14 mouse cellular contexts compared by ENCODE assay signal in the genomic region with DNA sequence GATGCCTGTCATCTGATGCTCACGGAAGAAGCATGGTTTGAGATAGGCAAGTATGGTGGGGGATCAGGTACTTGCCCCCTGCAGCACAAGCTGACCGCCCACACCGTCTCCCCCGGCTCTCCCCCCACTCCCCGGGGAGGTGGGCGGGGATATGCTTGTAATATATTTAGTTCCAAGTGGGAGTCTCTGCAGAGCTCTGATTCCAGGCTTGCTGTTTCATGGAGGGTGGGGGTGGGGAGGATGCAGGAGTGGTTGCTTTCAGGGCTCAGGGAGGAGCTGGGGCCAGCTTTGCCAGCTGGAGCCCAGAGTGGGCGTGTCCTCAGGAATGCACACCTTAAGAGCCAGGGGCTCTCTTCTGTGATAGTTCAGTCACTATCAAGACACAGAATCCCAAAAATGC. TPM values are rescaled to one million over a fixed set of nuclear protein-coding genes. Genes with fewer than 3 reads are reported as not detected.
DNase-seq lines count a peak whose midpoint lies in the region; ATAC-seq and TF ChIP-seq lines count a peak whose summit lies in the region.
"Had no signal": no experiment of that assay in that cellular context is flagged by ENCODE, and none has a peak within 500 bp of the region (broad histone marks: within the 10 kb centered on the region; RNA-seq: fewer than 3 reads in every experiment).

No protein-coding gene starts in this region.

- no peaks in the 10 kb centered on the region for H3K27me3 ChIP-seq in kidney, embryonic 14.5 days (ENCODE audit: control insufficient read depth, insufficient read depth, low read length)
- no peaks in the 10 kb centered on the region for H3K27me3 ChIP-seq in lung, postnatal 0 days (replicated peaks; ENCODE audit: insufficient read depth, low read length)
- peaks cover 58% of the 10 kb centered on the region for H3K27me3 ChIP-seq in heart, embryonic 12.5 days (replicated peaks)
- no peaks in the 10 kb centered on the region for H3K27me3 ChIP-seq in neural tube, embryonic 15.5 days (replicated peaks)
- H3K27me3 ChIP-seq: Patski had no signal

- WGBS in kidney, embryonic 14.5 days = 4% methylated on average over 7 of the region's 7 CpGs
- WGBS in lung, postnatal 0 days = 4% methylated on average over 7 of the region's 7 CpGs
- 10% methylated on average over 7 of the region's 7 CpGs for WGBS in heart, embryonic 12.5 days
- 16% methylated on average over 7 of the region's 7 CpGs for whole genome bisulfite sequencing in neural tube, embryonic 15.5 days

- no peak for TF ChIP-seq EP300 in lung, postnatal 0 days (IDR thresholded peaks at IDR 0.05)

- 0 out of 2 replicates have a peak overlapping the region, but pooled peaks have one; percentile 11 for H3K4me2 ChIP-seq in kidney, embryonic 14.5 days (replicated peaks; ENCODE audit: low read depth, low read length)
- no peak overlapping the region for H3K4me2 ChIP-seq in lung, postnatal 0 days (replicated peaks; ENCODE audit: low read depth, low read length)
- H3K4me2 ChIP-seq in heart, embryonic 12.5 days = peak overlapping the region; percentile 38
- peak overlapping the region; percentile 11; the same call in 1 of the 2 replicates for H3K4me2 ChIP-seq in neural tube, embryonic 15.5 days
- H3K4me2 ChIP-seq: embryonic facial prominence, embryonic 12.5 days had no signal

- H3K9ac ChIP-seq in kidney, embryonic 14.5 days (ENCODE audit: low read depth, low read length) = no peak overlapping the region
- H3K9ac ChIP-seq in lung, postnatal 0 days (replicated peaks; ENCODE audit: low read depth) = no peak overlapping the region
- no peak overlapping the region for H3K9ac ChIP-seq in heart, embryonic 12.5 days
- no peak overlapping the region for H3K9ac ChIP-seq in neural tube, embryonic 15.5 days (replicated peaks)
- H3K9ac ChIP-seq: embryonic facial prominence, embryonic 12.5 days; forebrain, postnatal 0 days had no signal

- peak; percentile 40; the same call in 1 of the 2 replicates for ATAC-seq in kidney, embryonic 14.5 days (ENCODE audit: low FRiP score, low TSS enrichment)
- ATAC-seq in lung, postnatal 0 days = no peak
- 0 out of 2 replicates have a peak, but pooled peaks have one; percentile 20 for ATAC-seq in heart, embryonic 12.5 days (ENCODE audit: insufficient number of reproducible peaks, low FRiP score)
- ATAC-seq in neural tube, embryonic 15.5 days (ENCODE audit: low FRiP score) = no peak
- ATAC-seq: forebrain, postnatal 0 days; Patski had no signal

- H3K4me1 ChIP-seq in kidney, embryonic 14.5 days (ENCODE audit: control insufficient read depth, insufficient read depth, low read length) = peaks cover 37% of the 10 kb centered on the region
- H3K4me1 ChIP-seq in lung, postnatal 0 days (ENCODE audit: insufficient read depth, low read depth, low read length) = peaks cover 12% of the 10 kb centered on the region; the same call in 1 of the 2 replicates
- H3K4me1 ChIP-seq in heart, embryonic 12.5 days (replicated peaks) = peaks cover 28% of the 10 kb centered on the region
- peaks cover 35% of the 10 kb centered on the region for H3K4me1 ChIP-seq in neural tube, embryonic 15.5 days

- H3K4me3 ChIP-seq in kidney, embryonic 14.5 days (ENCODE audit: low read length) = no peak overlapping the region
- H3K4me3 ChIP-seq in lung, postnatal 0 days (ENCODE audit: low read depth, low read length) = no peak overlapping the region
- no peak overlapping the region for H3K4me3 ChIP-seq in heart, embryonic 12.5 days
- H3K4me3 ChIP-seq in neural tube, embryonic 15.5 days (replicated peaks) = no peak overlapping the region
- H3K4me3 ChIP-seq: embryonic facial prominence, embryonic 12.5 days had no signal

- TF ChIP-seq CTCF in lung, postnatal 0 days (IDR thresholded peaks at IDR 0.05) = no peak

- DNase-seq in kidney, postnatal 36 days = no peak
- peak; percentile 27 for DNase-seq in lung, postnatal 0 days (ENCODE audit: low spot score)
- no peak for DNase-seq in lung, postnatal 25 days (ENCODE audit: low spot score)
- DNase-seq in Muller cell, postnatal 12 days (ENCODE audit: inconsistent ontology term) = no peak
- DNase-seq in embryo, embryonic 10.5 days (ENCODE audit: low spot score) = no peak
- DNase-seq: cerebellum, adult 9-10 months; forebrain, postnatal 0 days; kidney, postnatal 14 days; lung, postnatal 14 days had no signal

- H3K36me3 ChIP-seq in kidney, embryonic 14.5 days (ENCODE audit: control insufficient read depth, insufficient read depth, low read length) = no peaks in the 10 kb centered on the region
- H3K36me3 ChIP-seq in lung, postnatal 0 days (ENCODE audit: insufficient read depth, low read length) = no peaks in the 10 kb centered on the region
- H3K36me3 ChIP-seq in heart, embryonic 12.5 days = no peaks in the 10 kb centered on the region
- no peaks in the 10 kb centered on the region for H3K36me3 ChIP-seq in neural tube, embryonic 15.5 days
- H3K36me3 ChIP-seq: embryonic facial prominence, embryonic 12.5 days had no signal

- no peaks in the 10 kb centered on the region for H3K9me3 ChIP-seq in kidney, embryonic 14.5 days (ENCODE audit: control insufficient read depth, low read length)
- no peaks in the 10 kb centered on the region for H3K9me3 ChIP-seq in lung, postnatal 0 days (ENCODE audit: low read length)
- 0 out of 2 replicates have a peak, but pooled peaks cover 3% of the 10 kb centered on the region for H3K9me3 ChIP-seq in heart, embryonic 12.5 days (replicated peaks)
- H3K9me3 ChIP-seq in neural tube, embryonic 15.5 days (replicated peaks) = no peaks in the 10 kb centered on the region
- H3K9me3 ChIP-seq: embryonic facial prominence, embryonic 12.5 days had no signal

- H3K27ac ChIP-seq in kidney, embryonic 14.5 days (ENCODE audit: low read depth, low read length) = no peak overlapping the region
- no peak overlapping the region for H3K27ac ChIP-seq in lung, postnatal 0 days (ENCODE audit: low read length)
- H3K27ac ChIP-seq in heart, embryonic 12.5 days (ENCODE audit: poor library complexity, severe bottlenecking) = no peak overlapping the region
- H3K27ac ChIP-seq in neural tube, embryonic 15.5 days (replicated peaks) = peak overlapping the region; percentile 13; the same call in 1 of the 2 replicates
- H3K27ac ChIP-seq: embryonic facial prominence, embryonic 12.5 days had no signal

RNA-seq across cellular contexts. Expression of a gene that starts 15.0 kb away (rescaled TPM):
- polyA plus RNA-seq in kidney, embryonic 14.5 days (2014; fragmentation: Nextera tagmentation; extraction: Ambion mirVana) = 7.4 and 10.1 TPM in 2 replicates
- 10.9 and 12.7 TPM in 2 replicates for polyA plus RNA-seq in lung, postnatal 0 days (2015; fragmentation: Nextera tagmentation; extraction: Ambion mirVana)
- polyA plus RNA-seq in heart, embryonic 12.5 days (2016; fragmentation: Nextera tagmentation; extraction: Ambion mirVana) = 1.1 and 1.4 TPM in 2 replicates
- 18.9 and 23.1 TPM in 2 replicates for polyA plus RNA-seq in neural tube, embryonic 15.5 days (2015; fragmentation: Nextera tagmentation; extraction: Ambion mirVana)

RNA-seq across cellular contexts. Expression of a gene that starts 34.6 kb away (rescaled TPM):
- polyA plus RNA-seq in kidney, embryonic 14.5 days (2014; fragmentation: Nextera tagmentation; extraction: Ambion mirVana) = 16.7 and 16.9 TPM in 2 replicates
- 12.3 and 13.1 TPM in 2 replicates for polyA plus RNA-seq in lung, postnatal 0 days (2015; fragmentation: Nextera tagmentation; extraction: Ambion mirVana)
- 18.6 and 21.5 TPM in 2 replicates for polyA plus RNA-seq in heart, embryonic 12.5 days (2016; fragmentation: Nextera tagmentation; extraction: Ambion mirVana)
- polyA plus RNA-seq in neural tube, embryonic 15.5 days (2015; fragmentation: Nextera tagmentation; extraction: Ambion mirVana) = 20.0 and 21.8 TPM in 2 replicates

Comparison
In these comparisons a context has a peak if more than half of its experiments do, and no peak if none do; other contexts are left out.
1. ATAC-seq: peak in kidney, embryonic 14.5 days (single experiment) and heart, embryonic 12.5 days (single experiment); none in lung, postnatal 0 days (single experiment) and neural tube, embryonic 15.5 days (single experiment).